Mouse (Mus musculus) embryonic fibroblast, embryonic 13.5 days (primary cell): ENCODE data around the gene Prr23a3. TPM values are rescaled to one million over a fixed set of nuclear protein-coding genes. Genes with fewer than 3 reads are reported as not detected.

ENCODE experiments used
- H3K27ac ChIP-seq: 2 replicates; pipeline ENCODE4 v1.5.1; 2012; ENCODE audit warnings: low read length, control low read depth, inconsistent platforms; ENCODE audit not compliant: insufficient read depth
- H3K4me1 ChIP-seq: 2 replicates; pipeline ENCODE4 v1.6.1; 2011; ENCODE audit warnings: low read length; ENCODE audit not compliant: control insufficient read depth, insufficient read depth
- H3K4me3 ChIP-seq: 2 replicates; pipeline ENCODE4 v1.5.1; 2011; ENCODE audit warnings: mild to moderate bottlenecking, control low read depth, low read length; ENCODE audit not compliant: insufficient read depth
- CTCF ChIP-seq: IDR thresholded peaks from 2 replicates; pipeline ENCODE4 v1.5.1; 2011; ENCODE audit warnings: mild to moderate bottlenecking, control low read depth, low read length, moderate library complexity, borderline replicate concordance; ENCODE audit not compliant: insufficient read depth
- POLR2A ChIP-seq: IDR thresholded peaks from 2 replicates; pipeline ENCODE4 v1.6.1; 2011; ENCODE audit warnings: low read depth, mild to moderate bottlenecking, control low read depth, low read length, moderate library complexity
- polyA plus RNA-seq: library from polyadenylated mRNA; stranded (reverse); fragments of >200 nt; gene quantifications from 2 replicates; pipeline ENCODE4 v1.2.4, GENCODE M21; 2011; ENCODE audit warnings: low read depth; ENCODE audit not compliant: missing spikeins, insufficient read length

Gene Prr23a3
- polyA plus RNA-seq, 1 experiment, result not detected

DNA sequence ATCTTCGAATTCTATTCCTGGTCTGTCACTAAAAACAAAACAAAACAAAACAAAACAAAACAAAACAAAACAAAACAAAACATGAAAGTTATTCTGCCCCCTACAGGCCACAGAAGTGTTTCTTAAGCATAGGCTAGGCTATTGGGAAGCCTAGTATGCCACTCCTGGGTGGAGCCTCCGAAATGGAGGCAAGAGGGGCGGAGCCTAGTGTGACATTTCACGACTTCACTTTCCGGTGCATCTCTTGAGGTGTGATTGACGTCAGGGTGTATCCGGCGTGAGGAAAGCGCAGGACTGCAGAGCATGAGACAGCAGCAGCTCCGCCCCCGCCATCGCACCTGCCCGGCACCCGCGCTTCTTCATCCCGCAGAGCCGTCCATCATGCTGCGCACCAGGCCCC lies 8.4 kb upstream of the Prr23a3 start, which contains the start of gene Prr23a2:
Gene Prr23a2, plus strand, starts transcription at position 285 of the 400 bp plus-strand sequence.
- no peak within 1 kb of the TSS for H3K4me3 ChIP-seq
- no peaks in the 10 kb centered on the region for H3K4me1 ChIP-seq
- no peak within 1 kb of the TSS for H3K27ac ChIP-seq
- no peak for TF ChIP-seq CTCF
- no peak for TF ChIP-seq POLR2A

DNA sequence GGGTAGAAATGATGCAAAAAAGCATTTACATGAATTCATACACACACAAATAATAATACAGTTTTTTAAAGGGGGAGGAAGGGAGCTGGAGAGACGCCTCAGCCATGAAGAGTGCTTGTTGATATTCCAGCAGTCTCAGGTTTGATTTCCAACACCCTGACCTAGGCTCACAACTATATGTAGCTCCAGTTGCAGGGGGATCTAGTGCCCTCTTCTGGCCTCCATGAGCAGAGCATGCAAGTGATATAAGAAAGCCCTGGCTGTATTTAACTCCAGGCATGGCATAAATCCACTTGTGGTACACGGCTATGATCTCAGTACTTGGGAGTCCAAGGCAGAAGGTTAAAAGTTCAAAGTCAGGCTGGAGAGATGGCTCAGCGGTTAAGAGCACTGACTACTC lies 1.1 kb upstream of the Prr23a3 start:
- Histone ChIP-seq H3K4me1 (no peaks in the 10 kb centered on the region), H3K27ac (no peak overlapping the region), H3K4me3 (no peak overlapping the region)
- TF ChIP-seq POLR2A (no peak), CTCF (no peak)

DNA sequence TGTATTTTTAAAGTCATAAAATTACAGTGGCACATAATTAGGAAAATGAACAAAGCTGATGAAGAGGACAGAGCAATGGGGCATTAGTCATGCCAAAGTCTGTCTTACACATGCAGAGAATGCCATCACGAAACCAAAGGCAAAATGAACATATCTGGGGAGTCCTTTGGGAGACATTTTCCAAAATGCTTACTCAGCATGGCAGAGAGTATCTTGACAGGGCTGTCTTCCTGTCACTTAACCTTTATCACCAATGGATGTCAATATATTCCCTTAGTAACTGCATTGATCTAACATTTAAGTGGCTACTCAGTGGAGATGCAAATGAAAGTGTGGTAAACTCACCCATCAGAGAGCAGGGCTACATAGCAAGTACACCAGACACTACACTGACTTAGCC lies 36.9 kb downstream of the Prr23a3 start:
- Histone ChIP-seq H3K27ac (no peak overlapping the region), H3K4me1 (no peaks in the 10 kb centered on the region), H3K4me3 (no peak overlapping the region)
- TF ChIP-seq CTCF (no peak), POLR2A (no peak)

DNA sequence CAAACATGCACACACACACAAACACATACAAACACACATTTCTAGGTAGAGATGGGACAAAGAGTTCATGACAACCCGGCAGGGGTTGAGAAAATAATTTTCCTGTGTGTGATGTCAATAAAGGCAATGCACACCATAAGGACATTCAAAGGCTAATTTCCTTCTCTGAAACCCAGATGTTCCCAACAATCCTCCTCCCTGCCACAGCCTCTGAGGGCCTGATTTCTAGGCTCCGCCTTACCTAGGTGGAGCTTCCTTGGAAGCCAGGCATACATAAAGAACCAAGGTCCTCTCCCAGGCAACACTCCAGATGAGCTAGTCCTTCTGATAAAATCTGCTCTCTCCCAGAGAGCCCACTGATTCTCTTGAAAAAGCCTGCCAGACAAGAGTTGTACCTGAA lies 38.3 kb downstream of the Prr23a3 start, which contains the start of gene 7420426K07Rik:
Gene 7420426K07Rik, plus strand, starts transcription at position 301 of the 400 bp plus-strand sequence.
- no peak for TF ChIP-seq POLR2A
- TF ChIP-seq CTCF, result no peak
- Histone ChIP-seq H3K4me3 (no peak within 1 kb of the TSS), H3K27ac (no peak within 1 kb of the TSS), H3K4me1 (no peaks in the 10 kb centered on the region)

Other genes starting within 250 kb of the Prr23a3 start
- not detected in 2 replicates for gene Prr23a1, start 22.3 kb upstream of the Prr23a3 start, polyA plus RNA-seq
- gene Prr23a2, start 8.3 kb upstream of the Prr23a3 start, polyA plus RNA-seq, result not detected in 2 replicates
- gene 7420426K07Rik, start 38.4 kb downstream of the Prr23a3 start, polyA plus RNA-seq, result not detected in 2 replicates
- gene Foxl2, start 90.5 kb downstream of the Prr23a3 start, polyA plus RNA-seq, result 0.20 and 0.32 TPM in 2 replicates
- 26.5 and 33.9 TPM in 2 replicates for gene Faim, start 121.6 kb downstream of the Prr23a3 start, polyA plus RNA-seq
- gene Gm1123, start 170.9 kb downstream of the Prr23a3 start, polyA plus RNA-seq, result not detected in 2 replicates